Mouse (Mus musculus) heart, embryonic 13.5 days (tissue): ENCODE data around the gene Fto. TPM values are rescaled to one million over a fixed set of nuclear protein-coding genes. Genes with fewer than 3 reads are reported as not detected.
A peak's percentile ranks its signal among the peaks of the same experiment; 100 is the strongest.

Experiments used
- ATAC-seq: fragments of 200-750 bp; cut with Nextera tagmentation; 2 replicates; pipeline ENCODE4 v1.8.0; 2017; ENCODE audit warnings: moderate TSS enrichment; ENCODE audit not compliant: insufficient number of reproducible peaks, low FRiP score, low TSS enrichment; ENCODE audit errors: extremely low read depth
- H3K27ac ChIP-seq: fragments of 300-500 bp; sonication (generic); replicated peaks from 2 replicates; pipeline ENCODE4 v1.5.1; 2015; ENCODE audit warnings: moderate library complexity, mild to moderate bottlenecking, inconsistent platforms
- H3K27me3 ChIP-seq: fragments of 300-500 bp; sonication (generic); replicated peaks from 2 replicates; pipeline ENCODE4 v1.6.1; 2015; ENCODE audit warnings: mild to moderate bottlenecking, inconsistent platforms
- H3K36me3 ChIP-seq: fragments of 300-500 bp; sonication (generic); 2 replicates; pipeline ENCODE4 v1.6.1; 2015; ENCODE audit warnings: mild to moderate bottlenecking, inconsistent platforms
- H3K4me1 ChIP-seq: fragments of 300-500 bp; sonication (generic); 2 replicates; pipeline ENCODE4 v1.6.1; 2015; ENCODE audit warnings: inconsistent platforms
- H3K4me2 ChIP-seq: fragments of 300-500 bp; sonication (generic); 2 replicates; pipeline ENCODE4 v1.6.1; 2015; ENCODE audit warnings: inconsistent platforms, mild to moderate bottlenecking, moderate library complexity
- H3K4me3 ChIP-seq: fragments of 300-500 bp; sonication (generic); 2 replicates; pipeline ENCODE4 v1.5.1; 2015; ENCODE audit warnings: moderate library complexity, mild to moderate bottlenecking, inconsistent platforms
- H3K9ac ChIP-seq: fragments of 300-500 bp; sonication (generic); 2 replicates; pipeline ENCODE4 v1.6.1; 2015; ENCODE audit warnings: inconsistent platforms, mild to moderate bottlenecking, moderate library complexity
- H3K9me3 ChIP-seq: fragments of 300-500 bp; sonication (generic); 2 replicates; pipeline ENCODE4 v1.6.1; 2016; ENCODE audit warnings: inconsistent platforms
- WGBS: fragments of 180-500 bp; shearing (Covaris S2); methylation state at CpG from one replicate; pipeline ENCODE4 v1.1.7; 2015; ENCODE audit warnings: mixed read lengths; 5-methylcytosine and 5-hydroxymethylcytosine counted together
- polyA plus RNA-seq: library from polyadenylated mRNA; unstranded; fragments of >200 nt; fragmentation: Nextera tagmentation; extraction: Ambion mirVana; gene quantifications from 2 replicates; pipeline ENCODE4 v1.2.1, GENCODE M21; 2015

Gene Fto
- polyA plus RNA-seq, 1 experiment from 2014 or later: 64.3 TPM

DNA sequence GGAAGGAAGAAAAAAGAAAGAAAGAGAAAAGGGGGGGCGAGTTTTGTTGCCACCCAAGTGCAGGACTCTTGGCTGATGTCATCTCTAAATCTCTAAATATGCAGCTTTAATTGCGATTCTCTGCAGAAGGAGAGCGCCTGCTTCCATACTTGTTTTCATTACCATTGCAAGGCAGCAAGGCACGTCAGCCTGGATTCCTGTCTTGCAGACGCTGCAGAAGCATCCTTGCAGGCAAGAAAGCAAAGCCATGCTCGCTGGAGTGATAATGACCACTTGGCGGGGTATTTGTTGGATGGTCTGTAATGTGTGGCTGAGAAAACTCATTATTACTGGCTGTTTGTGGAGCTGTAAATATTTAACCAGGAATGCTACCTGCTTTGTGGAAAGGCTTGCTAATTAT, 396.4 kb downstream of the Fto start:
- no peak for ATAC-seq
- Histone ChIP-seq H3K27me3 (peaks cover 9% of the 10 kb centered on the region), H3K4me2 (no peak overlapping the region), H3K36me3 (no peaks in the 10 kb centered on the region), H3K9ac (no peak overlapping the region), H3K27ac (no peak overlapping the region), H3K4me1 (peaks cover 52% of the 10 kb centered on the region), H3K4me3 (no peak overlapping the region), H3K9me3 (peaks cover 6% of the 10 kb centered on the region; the same call in 1 of the 2 replicates)
- 38% methylated on average over 7 of the region's 7 CpGs for WGBS

DNA sequence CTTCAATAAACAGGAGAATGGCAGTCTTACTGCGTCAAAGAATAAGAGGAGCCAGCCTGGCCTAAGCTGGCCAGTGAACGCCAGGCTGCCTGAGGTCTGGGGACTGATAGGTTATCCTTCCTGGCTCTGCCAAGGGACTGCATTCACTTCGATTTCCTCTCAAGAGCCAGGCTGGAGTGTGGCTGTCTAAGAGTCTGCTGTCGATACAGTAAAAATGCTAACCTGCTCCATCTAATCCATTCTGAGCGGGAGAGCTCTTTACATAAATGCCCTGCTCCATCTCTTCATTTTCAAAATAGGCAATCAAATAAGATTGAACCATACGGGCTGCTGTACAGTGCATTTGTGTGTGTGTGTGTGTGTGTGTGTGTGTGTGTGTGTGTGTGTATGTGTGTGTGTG, 397.9 kb downstream of the Fto start:
- H3K36me3 ChIP-seq: no peaks in the 10 kb centered on the region
- WGBS: 42% methylated on average over 6 of the region's 6 CpGs
- H3K9ac ChIP-seq: no peak overlapping the region
- H3K9me3 ChIP-seq: peaks cover 6% of the 10 kb centered on the region; the same call in 1 of the 2 replicates
- H3K4me2 ChIP-seq: no peak overlapping the region
- H3K27ac ChIP-seq: no peak overlapping the region
- no peak overlapping the region for H3K4me3 ChIP-seq
- H3K4me1 ChIP-seq: peaks cover 65% of the 10 kb centered on the region
- H3K27me3 ChIP-seq: peaks cover 9% of the 10 kb centered on the region
- ATAC-seq: no peak

DNA sequence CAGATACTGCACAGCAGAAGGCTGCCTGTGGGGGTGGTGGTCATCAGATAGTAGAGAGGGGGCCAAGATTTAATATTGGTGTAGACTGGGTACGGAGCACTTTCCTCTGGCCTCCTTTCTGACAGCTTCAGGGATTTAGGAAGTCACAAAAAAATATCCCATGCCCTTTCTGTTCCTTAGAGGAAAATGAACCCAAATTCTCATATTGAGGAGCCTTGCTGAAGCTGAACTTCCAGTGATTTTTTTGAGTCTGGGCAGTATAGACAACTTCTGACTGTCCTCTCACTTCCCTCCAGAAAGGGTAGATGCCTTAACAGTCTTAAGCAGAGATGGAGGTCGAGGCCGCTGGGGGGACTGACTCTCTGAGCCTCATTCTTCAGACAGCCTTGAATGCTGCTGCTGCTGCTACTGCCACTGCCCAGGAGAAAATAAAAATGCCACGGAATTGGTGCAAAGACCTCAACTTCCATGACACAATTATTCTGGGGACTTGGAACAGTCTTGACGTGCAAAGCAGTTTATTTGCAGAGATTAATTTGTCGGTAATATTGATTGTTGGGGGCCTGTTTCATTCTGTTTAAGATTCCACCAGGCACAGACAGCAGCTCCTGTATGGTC, 398.8 kb downstream of the Fto start:
- no peaks in the 10 kb centered on the region for H3K36me3 ChIP-seq
- peaks cover 69% of the 10 kb centered on the region for H3K4me1 ChIP-seq
- no peak overlapping the region for H3K4me3 ChIP-seq
- peak overlapping the region; percentile 71; the same call in 1 of the 2 replicates for H3K9ac ChIP-seq
- H3K9me3 ChIP-seq: peaks cover 6% of the 10 kb centered on the region; the same call in 1 of the 2 replicates
- H3K27ac ChIP-seq: peak overlapping the region; percentile 68
- no peak for ATAC-seq
- WGBS: 23% methylated on average over 6 of the region's 6 CpGs
- H3K4me2 ChIP-seq: peak overlapping the region; percentile 74
- H3K27me3 ChIP-seq: peaks cover 12% of the 10 kb centered on the region

DNA sequence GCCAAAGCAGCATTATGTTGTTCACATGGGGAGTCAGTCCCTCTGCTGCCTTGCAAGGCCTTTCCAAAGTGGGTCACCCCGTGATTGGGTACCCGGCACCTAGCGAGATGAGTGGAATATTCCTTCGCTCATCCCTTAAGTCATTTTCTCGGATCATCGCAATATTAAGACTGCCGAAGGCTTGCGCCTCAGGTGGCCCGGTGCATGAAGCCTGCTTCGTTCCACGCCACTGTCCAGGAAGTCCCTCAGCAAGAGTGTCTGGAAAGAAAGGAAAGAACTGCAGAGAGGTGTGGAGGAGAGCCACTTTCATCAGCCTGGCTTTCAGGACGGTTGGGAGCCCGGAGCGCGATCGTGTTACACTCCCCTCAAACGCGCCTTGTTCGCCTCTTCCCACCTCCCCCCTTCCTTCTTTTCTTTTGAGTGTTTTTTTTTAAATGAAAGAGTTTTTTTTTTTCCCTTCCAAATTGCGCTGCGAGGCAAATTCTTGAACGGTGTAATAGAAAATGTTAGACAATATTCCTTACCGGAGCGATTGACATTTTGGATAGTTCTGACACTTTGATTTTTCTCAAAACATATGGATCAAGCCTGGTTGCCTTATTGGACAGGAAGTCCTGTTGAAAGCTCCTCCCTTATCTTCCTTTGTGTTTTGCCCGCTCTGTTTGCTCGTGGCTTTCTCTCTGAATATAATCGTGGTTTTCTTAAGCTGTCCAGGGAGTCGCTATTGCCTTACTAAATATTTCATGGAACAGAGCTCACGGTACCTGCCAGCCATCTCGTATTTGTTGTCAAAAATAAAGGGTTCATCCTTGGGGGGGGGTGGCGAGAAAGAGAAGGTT, 399.6 kb downstream of the Fto start:
- Histone ChIP-seq H3K4me2 (peak overlapping the region; percentile 74), H3K9me3 (peaks cover 2% of the 10 kb centered on the region; the same call in 1 of the 2 replicates), H3K9ac (peak overlapping the region; percentile 71), H3K4me1 (peaks cover 69% of the 10 kb centered on the region), H3K36me3 (no peaks in the 10 kb centered on the region), H3K27me3 (peaks cover 12% of the 10 kb centered on the region), H3K4me3 (peak overlapping the region; percentile 44), H3K27ac (peak overlapping the region; percentile 68)
- 7% methylated on average over 31 of the region's 31 CpGs for WGBS
- no peak for ATAC-seq

DNA sequence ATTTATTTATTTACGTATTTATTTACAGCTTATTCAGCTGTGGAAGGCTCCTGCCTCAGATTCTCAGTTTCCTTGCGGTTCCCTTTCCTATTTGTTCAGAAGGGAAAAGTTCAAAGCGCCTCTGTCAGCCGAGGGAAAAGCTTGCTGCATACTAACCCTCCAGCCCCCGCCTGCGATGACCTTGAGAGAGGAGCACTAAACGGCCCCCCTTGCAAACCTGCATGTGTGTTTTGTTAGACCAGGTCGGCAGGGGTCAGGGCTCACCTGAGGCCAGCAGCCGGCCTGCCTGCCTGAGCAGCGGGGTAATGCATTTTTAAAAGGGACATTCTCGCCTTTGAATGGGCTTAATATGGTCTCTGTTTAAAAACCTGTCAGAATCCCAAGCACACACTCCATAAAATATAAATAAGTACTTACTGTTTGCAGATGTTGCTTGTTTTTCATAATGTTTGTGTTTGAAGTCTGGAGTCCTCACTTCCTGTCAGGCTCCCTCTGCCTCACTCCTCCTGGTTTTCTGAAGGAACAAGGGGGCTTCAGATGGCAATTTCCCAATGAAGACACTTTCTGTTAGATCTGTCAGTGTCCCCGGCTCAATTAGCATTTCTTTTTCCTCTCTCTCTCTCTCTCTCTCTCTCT, 400.5 kb downstream of the Fto start:
- Histone ChIP-seq H3K36me3 (no peaks in the 10 kb centered on the region), H3K27me3 (peaks cover 12% of the 10 kb centered on the region), H3K4me3 (peak overlapping the region; percentile 44), H3K9ac (peak overlapping the region; percentile 71), H3K4me1 (peaks cover 69% of the 10 kb centered on the region), H3K4me2 (peak overlapping the region; percentile 74), H3K27ac (peak overlapping the region; percentile 68; the same call in 1 of the 2 replicates), H3K9me3 (no peaks in the 10 kb centered on the region)
- WGBS: 16% methylated on average over 12 of the region's 12 CpGs
- no peak for ATAC-seq

DNA sequence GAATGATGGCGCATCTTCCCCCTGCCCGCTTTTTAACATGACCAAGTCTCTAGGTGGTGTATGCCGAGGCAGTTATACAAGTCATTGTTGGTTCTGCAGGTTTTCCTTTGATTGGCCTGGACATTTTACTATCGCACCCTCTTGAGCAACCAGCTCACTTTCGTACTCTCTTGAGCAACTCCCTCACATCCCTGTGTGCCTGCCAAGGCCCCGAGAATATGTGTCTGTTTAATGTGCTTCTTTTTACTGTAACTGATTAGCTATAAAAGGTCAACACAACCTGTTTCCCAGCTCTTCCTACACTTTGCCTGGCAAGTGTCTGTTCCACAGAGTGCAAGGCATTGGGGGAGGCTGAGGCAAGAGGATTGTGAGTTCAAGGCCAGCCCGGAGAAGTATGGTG, 401.4 kb downstream of the Fto start:
- H3K36me3 ChIP-seq: no peaks in the 10 kb centered on the region
- H3K4me3 ChIP-seq: no peak overlapping the region
- no peaks in the 10 kb centered on the region for H3K9me3 ChIP-seq
- peaks cover 12% of the 10 kb centered on the region for H3K27me3 ChIP-seq
- H3K4me2 ChIP-seq: no peak overlapping the region
- no peak overlapping the region for H3K9ac ChIP-seq
- WGBS: 75% methylated on average over 7 of the region's 7 CpGs
- H3K4me1 ChIP-seq: peaks cover 66% of the 10 kb centered on the region
- no peak for ATAC-seq
- peak overlapping the region; percentile 59 for H3K27ac ChIP-seq

DNA sequence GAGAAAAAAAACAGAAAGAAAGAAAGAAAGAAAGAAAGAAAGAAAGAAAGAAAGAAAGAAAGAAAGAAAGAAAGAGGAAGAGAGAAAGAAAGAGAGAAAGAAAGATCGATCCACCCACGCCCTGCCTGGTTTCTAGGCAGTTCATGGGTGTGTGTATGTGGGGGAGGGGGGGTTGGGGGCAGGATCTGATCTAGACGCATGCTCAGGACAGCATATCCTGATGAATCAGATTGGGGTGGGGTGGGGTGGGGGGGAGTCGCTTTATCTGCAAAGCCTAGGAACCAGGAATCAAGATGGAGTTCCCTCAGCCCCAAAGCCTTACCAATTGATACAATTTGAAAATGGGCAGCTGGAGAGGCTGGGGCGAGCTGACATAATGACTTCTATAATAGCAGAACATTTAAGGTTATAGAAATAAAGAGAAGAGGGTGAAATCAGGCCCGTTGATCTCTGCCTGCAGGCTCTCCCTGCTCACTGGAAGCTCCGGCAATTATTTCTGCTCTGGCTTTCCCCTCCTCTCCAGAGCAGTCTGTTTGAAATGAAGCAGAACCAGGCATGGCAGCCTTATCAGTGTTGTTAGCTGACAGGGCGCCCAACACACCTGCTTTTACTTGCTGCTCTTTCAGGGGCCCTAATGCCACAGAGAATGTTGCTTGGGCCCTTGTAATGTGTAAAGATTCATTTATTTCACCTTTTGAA, 402.2 kb downstream of the Fto start:
- H3K36me3 ChIP-seq: no peaks in the 10 kb centered on the region
- no peak for ATAC-seq
- no peak overlapping the region for H3K4me3 ChIP-seq
- H3K9me3 ChIP-seq: no peaks in the 10 kb centered on the region
- 0 out of 2 replicates have a peak, but pooled peaks cover 8% of the 10 kb centered on the region for H3K27me3 ChIP-seq
- peaks cover 60% of the 10 kb centered on the region for H3K4me1 ChIP-seq
- peak overlapping the region; percentile 51 for H3K4me2 ChIP-seq
- WGBS: 18% methylated on average over 8 of the region's 8 CpGs
- H3K9ac ChIP-seq: no peak overlapping the region
- peak overlapping the region; percentile 84 for H3K27ac ChIP-seq

Other genes starting within 250 kb of the Fto start
- 14.3 and 14.4 TPM in 2 replicates for gene Rbl2, start 243.5 kb upstream of the Fto start, polyA plus RNA-seq
- gene Aktip, start 113.5 kb upstream of the Fto start, polyA plus RNA-seq: 38.1 and 46.1 TPM in 2 replicates
- 6.2 and 6.9 TPM in 2 replicates for gene Rpgrip1l, start 263 bp upstream of the Fto start, polyA plus RNA-seq